8 mouse cellular contexts compared by ENCODE assay signal in the genomic region with DNA sequence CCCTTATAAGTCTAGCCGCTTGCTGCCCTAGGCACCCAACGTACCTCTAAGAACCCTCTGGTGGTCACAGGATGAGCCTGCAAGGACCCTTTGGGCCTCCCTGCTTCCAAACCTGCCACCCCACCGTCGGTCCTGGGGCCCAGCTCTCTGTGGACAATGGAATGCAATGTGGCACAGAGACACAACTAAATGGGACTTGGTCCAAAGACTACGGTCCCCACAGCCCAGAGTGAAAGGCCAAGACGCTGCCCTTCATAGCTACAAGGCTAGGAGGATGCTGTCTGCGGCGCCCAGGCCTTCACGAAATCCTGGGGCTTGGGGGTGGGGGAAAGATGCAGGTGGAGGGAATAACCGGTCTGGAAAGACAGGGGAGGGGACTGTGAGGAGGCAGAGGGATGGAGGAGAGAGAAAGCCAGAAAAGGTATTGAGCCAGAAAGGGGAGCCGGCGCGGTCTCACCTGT. TPM values are rescaled to one million over a fixed set of nuclear protein-coding genes. Genes with fewer than 3 reads are reported as not detected.
DNase-seq lines count a peak whose midpoint lies in the region; ATAC-seq lines count a peak whose summit lies in the region.

No protein-coding gene starts in this region.

- no peaks in the 10 kb centered on the region for H3K9me3 ChIP-seq in megakaryocyte, embryonic 14.5 days
- H3K9me3 ChIP-seq in hindbrain, embryonic 14.5 days (ENCODE audit: control insufficient read depth, low read length): no peaks in the 10 kb centered on the region
- no peaks in the 10 kb centered on the region for H3K9me3 ChIP-seq in midbrain, embryonic 16.5 days (replicated peaks; ENCODE audit: control insufficient read depth, low read length, poor library complexity, severe bottlenecking)

- WGBS in hindbrain, embryonic 14.5 days: 6% methylated on average over 13 of the region's 13 CpGs
- WGBS in midbrain, embryonic 16.5 days: 3% methylated on average over 13 of the region's 13 CpGs

- H3K27ac ChIP-seq in hindbrain, embryonic 14.5 days: peak overlapping the region; percentile 98
- H3K27ac ChIP-seq in midbrain, embryonic 16.5 days (ENCODE audit: low read length): peak overlapping the region; percentile 97

- H3K36me3 ChIP-seq in megakaryocyte, embryonic 14.5 days (replicated peaks; ENCODE audit: low read length): peaks cover 18% of the 10 kb centered on the region
- peaks cover 31% of the 10 kb centered on the region for H3K36me3 ChIP-seq in hindbrain, embryonic 14.5 days (replicated peaks; ENCODE audit: control insufficient read depth, insufficient read depth)
- H3K36me3 ChIP-seq in midbrain, embryonic 16.5 days (ENCODE audit: control insufficient read depth, insufficient read depth, low read length): peaks cover 10% of the 10 kb centered on the region

- peak; percentile 34 for DNase-seq in embryo, embryonic 10 days (ENCODE audit: low spot score)
- DNase-seq in embryo, embryonic 9.5 days (ENCODE audit: extremely low spot score): no peak
- DNase-seq in hindbrain, embryonic 14.5 days (ENCODE audit: low spot score): peak; percentile 37
- DNase-seq in gastrocnemius, adult 8-10 months (ENCODE audit: low spot score in 2 of 2): no peak
- DNase-seq in urinary bladder, postnatal 10 days (ENCODE audit: low spot score): no peak

- peak overlapping the region; percentile 95 for H3K4me2 ChIP-seq in hindbrain, embryonic 14.5 days (replicated peaks)
- peak overlapping the region; percentile 91 for H3K4me2 ChIP-seq in midbrain, embryonic 16.5 days (ENCODE audit: low read length)

- peaks cover 61% of the 10 kb centered on the region for H3K4me1 ChIP-seq in megakaryocyte, embryonic 14.5 days
- H3K4me1 ChIP-seq in hindbrain, embryonic 14.5 days (replicated peaks; ENCODE audit: control insufficient read depth, insufficient read depth, low read length): peaks cover 46% of the 10 kb centered on the region
- H3K4me1 ChIP-seq in midbrain, embryonic 16.5 days (ENCODE audit: control insufficient read depth, insufficient read depth, low read length): peaks cover 30% of the 10 kb centered on the region

- H3K9ac ChIP-seq in hindbrain, embryonic 14.5 days: peak overlapping the region; percentile 94
- H3K9ac ChIP-seq in midbrain, embryonic 16.5 days (ENCODE audit: low read depth, low read length): peak overlapping the region; percentile 91

- H3K4me3 ChIP-seq in megakaryocyte, embryonic 14.5 days (replicated peaks): peak overlapping the region; percentile 87
- peak overlapping the region; percentile 75 for H3K4me3 ChIP-seq in hindbrain, embryonic 14.5 days (replicated peaks; ENCODE audit: low read length)
- peak overlapping the region; percentile 54 for H3K4me3 ChIP-seq in midbrain, embryonic 16.5 days (ENCODE audit: low read depth, low read length)

- ATAC-seq in megakaryocyte, adult 5-6 weeks (ENCODE audit: poor library complexity, severe bottlenecking): no peak
- ATAC-seq in hindbrain, embryonic 14.5 days (ENCODE audit: low FRiP score): no peak
- 0 out of 2 replicates have a peak, but pooled peaks have one; percentile 0 for ATAC-seq in midbrain, embryonic 16.5 days

- H3K27me3 ChIP-seq in megakaryocyte, embryonic 14.5 days (replicated peaks): peaks cover 57% of the 10 kb centered on the region
- no peaks in the 10 kb centered on the region for H3K27me3 ChIP-seq in hindbrain, embryonic 14.5 days (ENCODE audit: control insufficient read depth, insufficient read depth, low read length)
- no peaks in the 10 kb centered on the region for H3K27me3 ChIP-seq in midbrain, embryonic 16.5 days (ENCODE audit: control insufficient read depth, insufficient read depth, low read depth, low read length)

RNA-seq across cellular contexts. Expression of a gene that starts 0.8 kb away (rescaled TPM):
- polyA plus RNA-seq in megakaryocyte, embryonic 14.5 days (2012; ENCODE audit: insufficient read depth, low replicate concordance): 0.34 and 0.63 TPM in 2 replicates
- 0.23 TPM in 1 of 2 replicates, not detected in the other for total RNA-seq in megakaryocyte, adult 5-6 weeks (2015)
- total RNA-seq in megakaryocyte, adult 5-6 weeks (2017): not detected in 2 replicates
- polyA plus RNA-seq in hindbrain, embryonic 14.5 days (2014; fragmentation: Nextera tagmentation; extraction: Ambion mirVana): 75.2 and 75.9 TPM in 2 replicates
- 85.0 and 89.0 TPM in 2 replicates for polyA plus RNA-seq in midbrain, embryonic 16.5 days (2015; fragmentation: Nextera tagmentation; extraction: Ambion mirVana)
- total RNA-seq in gastrocnemius, adult 8-10 months (2022): under 1 TPM; 0.08 to 0.22 (median 0.15) TPM

RNA-seq across cellular contexts. Expression of a gene that starts 20.8 kb away (rescaled TPM):
- 55.6 and 136 TPM in 2 replicates for polyA plus RNA-seq in megakaryocyte, embryonic 14.5 days (2012; ENCODE audit: insufficient read depth, low replicate concordance)
- 15.3 and 17.3 TPM in 2 replicates for total RNA-seq in megakaryocyte, adult 5-6 weeks (2015)
- 9.4 and 10.6 TPM in 2 replicates for total RNA-seq in megakaryocyte, adult 5-6 weeks (2017)
- 25.7 and 26.5 TPM in 2 replicates for polyA plus RNA-seq in hindbrain, embryonic 14.5 days (2014; fragmentation: Nextera tagmentation; extraction: Ambion mirVana)
- 29.0 and 29.1 TPM in 2 replicates for polyA plus RNA-seq in midbrain, embryonic 16.5 days (2015; fragmentation: Nextera tagmentation; extraction: Ambion mirVana)
- 10 to 100 TPM; 53.8 to 63.0 (median 61.0) TPM for total RNA-seq in gastrocnemius, adult 8-10 months (2022)

RNA-seq across cellular contexts. Expression of a gene that starts 33.4 kb away (rescaled TPM):
- polyA plus RNA-seq in megakaryocyte, embryonic 14.5 days (2012; ENCODE audit: insufficient read depth, low replicate concordance): not detected in 2 replicates
- total RNA-seq in megakaryocyte, adult 5-6 weeks (2015): not detected in 2 replicates
- total RNA-seq in megakaryocyte, adult 5-6 weeks (2017): not detected in 2 replicates
- polyA plus RNA-seq in hindbrain, embryonic 14.5 days (2014; fragmentation: Nextera tagmentation; extraction: Ambion mirVana): not detected in 2 replicates
- polyA plus RNA-seq in midbrain, embryonic 16.5 days (2015; fragmentation: Nextera tagmentation; extraction: Ambion mirVana): not detected in 2 replicates
- total RNA-seq in gastrocnemius, adult 8-10 months (2022): not detected

RNA-seq across cellular contexts. Expression of a gene that starts 53.3 kb away (rescaled TPM):
- polyA plus RNA-seq in megakaryocyte, embryonic 14.5 days (2012; ENCODE audit: insufficient read depth, low replicate concordance): not detected in 2 replicates
- total RNA-seq in megakaryocyte, adult 5-6 weeks (2015): 0.30 TPM in 1 of 2 replicates, not detected in the other
- total RNA-seq in megakaryocyte, adult 5-6 weeks (2017): 0.11 TPM in 1 of 2 replicates, not detected in the other
- 22.1 and 26.7 TPM in 2 replicates for polyA plus RNA-seq in hindbrain, embryonic 14.5 days (2014; fragmentation: Nextera tagmentation; extraction: Ambion mirVana)
- 12.3 and 13.1 TPM in 2 replicates for polyA plus RNA-seq in midbrain, embryonic 16.5 days (2015; fragmentation: Nextera tagmentation; extraction: Ambion mirVana)
- total RNA-seq in gastrocnemius, adult 8-10 months (2022): 1 to 10 TPM in 1 of 4 experiments, under 1 TPM in 3; 0.54 to 1.5 (median 0.69) TPM

RNA-seq across cellular contexts. Expression of a gene that starts 58.4 kb away (rescaled TPM):
- polyA plus RNA-seq in megakaryocyte, embryonic 14.5 days (2012; ENCODE audit: insufficient read depth, low replicate concordance): 11.6 and 24.8 TPM in 2 replicates
- total RNA-seq in megakaryocyte, adult 5-6 weeks (2015): 32.2 and 32.4 TPM in 2 replicates
- 63.5 and 63.9 TPM in 2 replicates for total RNA-seq in megakaryocyte, adult 5-6 weeks (2017)
- polyA plus RNA-seq in hindbrain, embryonic 14.5 days (2014; fragmentation: Nextera tagmentation; extraction: Ambion mirVana): 89.0 and 89.4 TPM in 2 replicates
- polyA plus RNA-seq in midbrain, embryonic 16.5 days (2015; fragmentation: Nextera tagmentation; extraction: Ambion mirVana): 81.4 and 84.3 TPM in 2 replicates
- total RNA-seq in gastrocnemius, adult 8-10 months (2022): 10 to 100 TPM; 21.1 to 33.3 (median 27.3) TPM

Comparison
In these comparisons a context has a peak if more than half of its experiments do, and no peak if none do; other contexts are left out.
1. DNase-seq: peak in embryo, embryonic 10 days (single experiment) and hindbrain, embryonic 14.5 days (single experiment); none in embryo, embryonic 9.5 days (single experiment), gastrocnemius, adult 8-10 months (0 of 2) and urinary bladder, postnatal 10 days (single experiment).
2. RNA of a gene that starts 0.8 kb away (polyA plus RNA-seq): 85.0 to 89.0 TPM in midbrain, embryonic 16.5 days and 75.2 to 75.9 TPM in hindbrain, embryonic 14.5 days; 0.34 to 0.63 TPM in megakaryocyte, embryonic 14.5 days; every median in the first group is over 10 times any median in the second.
3. Peak in every context shown above with its lines, with median percentiles within 50 percentile points of each other: H3K4me3 ChIP-seq.